Mouse (Mus musculus) olfactory bulb, adult 2 months (tissue): Measurements from ENCODE around the gene Tmem72.

Source experiments
- CTCF ChIP-seq: fragments of 200-500 bp; IDR thresholded peaks from 2 replicates; pipeline ENCODE4 v1.5.1; 2012; ENCODE audit warnings: low read depth, mild to moderate bottlenecking, low read length, moderate library complexity; ENCODE audit not compliant: insufficient read depth
- POLR2A ChIP-seq: fragments of 200-500 bp; IDR thresholded peaks from 2 replicates; pipeline ENCODE4 v1.6.1; 2012; ENCODE audit warnings: mild to moderate bottlenecking, low read depth, low read length, moderate library complexity; ENCODE audit not compliant: insufficient read depth

- TF ChIP-seq POLR2A (no peak), CTCF (no peak)
Measured at GRCm38 (mm10) chr6:116697896-116698425, 18.8 kb downstream of the Tmem72 start.
